Mouse (Mus musculus) cerebellum, adult 2 months (tissue): ENCODE measurements around the gene Zfp36l2.

Experiments
- CTCF ChIP-seq: fragments of 200-500 bp; IDR thresholded peaks from 2 replicates; pipeline ENCODE4 v1.5.1; 2011; ENCODE audit warnings: low read depth, mild to moderate bottlenecking, control low read depth, low read length, moderate library complexity, borderline replicate concordance; ENCODE audit not compliant: insufficient read depth
- POLR2A ChIP-seq: fragments of 200-500 bp; IDR thresholded peaks from 2 replicates; pipeline ENCODE4 v1.6.1; 2011; ENCODE audit warnings: low read length, control low read depth, borderline replicate concordance; ENCODE audit not compliant: insufficient read depth

GRCm38 (mm10) chr17:84151306-84151705 is 36.4 kb downstream of the Zfp36l2 start:
- TF ChIP-seq POLR2A = no peak
- no peak for TF ChIP-seq CTCF
